Mouse (Mus musculus) forelimb bud, embryonic 11.5 days (tissue): ENCODE data around the gene Bbc3.
"Not testable (repeated sequence)": the region's sequence is repeated elsewhere in the genome, so short reads cannot be mapped to it uniquely, and the experiment has no call there.

ENCODE experiments used
- DNase-seq: peaks from one replicate; pipeline ENCODE4 v3.0.0-alpha.2; 2012; ENCODE audit warnings: low read depth, low spot score

Gene Bbc3

DNA sequence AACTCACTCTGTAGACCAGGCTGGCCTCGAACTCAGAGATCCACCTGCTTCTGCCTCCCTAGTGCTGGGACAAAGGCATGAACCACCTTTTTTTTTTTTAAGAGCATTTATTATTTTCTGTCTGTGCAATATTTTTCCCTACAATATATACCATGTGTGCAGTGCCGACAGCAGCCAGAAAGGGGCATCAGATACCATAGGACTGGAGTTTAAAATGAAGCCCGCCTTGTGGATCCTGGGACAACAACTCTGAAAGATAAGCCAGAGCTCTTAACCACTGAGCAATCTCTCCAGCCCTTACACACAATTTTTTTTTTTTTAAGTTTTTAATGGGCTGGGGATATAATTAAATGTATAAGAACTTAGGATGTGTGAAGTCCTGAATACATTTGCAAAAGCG, 13.8 kb upstream of the Bbc3 start:
- DNase-seq: no peak

DNA sequence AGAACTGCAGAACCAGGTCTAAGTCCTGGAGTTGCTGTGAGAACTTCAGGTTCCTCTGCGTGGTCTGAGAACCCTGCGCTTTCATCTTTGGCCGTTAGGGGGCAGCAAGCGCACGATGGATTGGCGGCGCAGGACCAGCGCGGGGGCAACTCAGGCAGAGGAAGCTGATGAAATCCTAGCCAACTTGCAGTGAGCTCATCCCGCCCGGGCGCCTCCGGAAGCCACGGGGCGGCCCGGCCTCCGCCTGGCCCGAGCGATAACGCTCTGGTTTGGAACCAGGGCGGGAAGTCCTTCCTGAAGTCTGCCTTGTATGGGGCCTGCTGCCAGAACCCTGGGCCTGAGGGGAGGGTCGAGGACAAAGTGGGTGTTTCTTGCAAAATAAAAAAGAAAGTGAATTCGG, 13.4 kb upstream of the Bbc3 start:
- DNase-seq: peak; percentile 94

DNA sequence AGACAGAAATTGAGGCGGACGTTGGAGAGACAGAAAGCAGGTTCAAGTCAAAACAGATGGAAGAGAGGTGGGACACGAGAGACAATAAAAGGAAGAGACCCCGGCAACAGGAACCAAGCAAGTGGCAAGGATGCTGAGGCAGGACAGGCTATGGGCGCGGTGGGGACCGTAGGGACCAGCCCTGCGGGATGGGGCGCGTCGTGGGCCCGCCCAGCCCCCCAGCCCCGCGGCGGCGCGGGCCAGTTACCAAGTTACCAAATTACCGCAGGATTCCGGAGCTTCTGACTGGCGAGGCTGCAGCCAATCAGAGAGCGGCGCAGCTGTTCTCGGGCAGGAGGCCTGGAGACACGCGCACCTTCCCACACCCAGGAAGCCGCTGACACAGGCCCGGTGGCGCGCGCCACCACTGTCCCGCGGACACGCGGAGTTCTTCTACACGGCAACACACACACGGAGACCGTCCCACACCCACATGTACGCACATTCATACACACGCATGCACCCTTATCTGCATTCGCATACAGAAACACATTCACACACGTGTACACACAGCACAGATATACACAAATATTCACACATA, 12.8 kb upstream of the Bbc3 start:
- peak; percentile 68 for DNase-seq

DNA sequence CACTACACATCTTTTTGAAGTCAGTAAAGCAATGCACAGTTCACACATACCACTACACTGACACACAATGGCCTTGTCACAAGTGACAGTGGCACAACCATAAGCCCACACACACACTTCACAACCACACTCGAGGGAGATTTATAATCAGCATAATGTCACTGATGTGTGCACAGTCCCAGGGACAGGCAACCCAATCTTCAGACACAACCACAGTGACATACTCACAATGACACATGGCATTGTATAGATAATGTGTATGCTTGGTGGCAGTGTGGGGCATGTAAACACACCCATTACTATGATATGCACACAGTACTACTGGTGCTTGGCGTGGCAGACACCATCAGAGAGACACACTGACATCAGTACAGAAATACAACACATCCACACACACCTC, 12.0 kb upstream of the Bbc3 start:
- no peak for DNase-seq

DNA sequence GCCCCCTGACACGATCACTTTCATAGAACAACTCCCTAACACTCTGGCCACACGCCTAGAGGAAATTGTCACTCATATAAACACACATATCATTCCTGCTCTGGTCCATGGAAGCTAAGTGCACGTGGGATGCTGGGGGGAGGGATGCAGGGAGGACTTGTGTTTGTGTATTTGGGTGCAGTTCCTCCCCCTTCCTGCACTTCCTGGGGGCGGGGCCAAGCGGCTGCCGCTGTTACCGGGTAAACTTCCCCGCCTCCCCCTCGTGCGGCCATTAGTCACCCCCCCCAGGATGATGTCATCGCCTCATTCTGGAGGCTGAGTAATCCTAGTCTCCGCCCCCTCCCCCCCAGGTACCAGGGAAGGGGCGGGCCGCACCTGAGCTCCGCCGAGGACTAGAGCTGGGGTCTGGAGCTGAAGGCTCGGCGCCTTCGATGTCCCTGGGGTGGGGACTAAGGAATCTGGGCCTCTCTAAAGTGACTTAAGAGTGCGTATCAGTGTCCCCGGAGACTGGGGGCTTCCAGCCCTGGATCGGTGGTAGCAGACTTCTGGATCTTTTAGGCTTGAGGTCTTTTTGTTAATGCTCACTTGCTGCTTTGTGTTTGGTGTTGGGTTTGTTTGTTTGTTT, 11.3 kb upstream of the Bbc3 start:
- DNase-seq: peak; percentile 79

DNA sequence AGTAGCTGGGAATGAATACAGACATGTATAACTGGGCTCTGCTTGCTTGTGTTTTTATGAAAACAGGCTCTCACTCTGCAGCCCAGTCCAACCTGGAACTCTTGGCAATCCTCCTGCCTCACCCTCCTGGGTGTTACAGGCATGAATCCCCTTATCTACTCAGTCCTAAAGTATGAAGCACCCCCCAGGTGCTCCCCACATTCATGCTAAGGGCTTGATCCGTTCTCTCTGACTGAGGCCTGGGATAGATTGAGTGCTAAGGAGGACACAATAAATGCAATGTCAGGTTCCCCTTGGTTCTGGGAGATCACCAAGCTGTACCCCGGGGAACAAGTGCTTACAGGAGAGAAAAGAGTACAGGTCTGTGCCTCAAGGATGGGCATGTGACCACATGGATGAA, 10.6 kb upstream of the Bbc3 start:
- DNase-seq: no peak

DNA sequence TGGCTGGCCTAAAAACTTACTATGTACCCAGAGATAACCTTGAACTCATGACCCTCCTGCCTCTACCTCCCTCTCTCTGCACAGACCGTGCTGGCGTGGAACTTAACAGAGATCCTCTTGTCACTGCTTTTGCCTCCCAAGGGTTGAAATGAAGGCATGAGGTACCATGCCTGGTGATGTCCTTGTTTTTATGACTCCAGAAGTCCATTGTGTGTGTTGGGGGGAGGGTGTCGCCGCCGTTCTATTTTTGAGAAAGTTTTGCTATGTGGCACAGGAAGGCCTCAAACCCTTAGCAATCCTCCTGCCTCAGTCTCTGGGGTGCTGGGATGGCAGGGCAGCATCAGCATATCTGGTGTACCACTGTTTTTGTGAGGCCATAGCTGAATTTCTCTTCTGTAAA, 9.3 kb upstream of the Bbc3 start:
- DNase-seq: no peak

DNA sequence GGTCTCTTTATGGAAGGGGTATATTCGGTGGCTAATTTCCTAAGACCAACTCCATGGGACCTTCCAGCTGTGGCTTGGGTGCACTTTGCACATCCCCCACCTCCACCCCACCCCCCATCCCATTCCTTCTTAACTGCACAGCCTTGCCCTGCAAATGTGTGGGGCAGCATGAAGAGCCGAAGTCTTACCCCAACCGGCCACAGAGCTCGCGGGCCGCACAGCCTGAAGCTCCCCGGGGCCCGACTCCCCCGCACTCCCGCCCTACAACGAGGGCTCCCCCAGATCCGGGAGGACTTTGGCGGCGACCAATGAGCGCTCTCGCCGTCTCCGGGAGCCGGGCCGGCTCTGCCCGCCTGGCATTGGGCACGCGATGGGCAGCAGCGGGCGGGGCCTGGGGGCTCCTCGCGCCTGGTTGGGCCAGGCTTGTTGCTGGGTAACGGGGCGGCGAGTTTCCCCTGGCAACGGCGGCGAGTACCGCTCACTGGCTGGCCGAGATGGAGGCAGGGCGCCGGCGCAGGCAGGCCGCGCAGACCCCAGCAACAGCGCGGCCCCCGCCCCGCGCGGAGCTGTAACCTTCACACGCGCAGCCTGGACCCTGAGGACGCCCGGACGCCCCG, 8.7 kb upstream of the Bbc3 start:
- peak; percentile 82 for DNase-seq

DNA sequence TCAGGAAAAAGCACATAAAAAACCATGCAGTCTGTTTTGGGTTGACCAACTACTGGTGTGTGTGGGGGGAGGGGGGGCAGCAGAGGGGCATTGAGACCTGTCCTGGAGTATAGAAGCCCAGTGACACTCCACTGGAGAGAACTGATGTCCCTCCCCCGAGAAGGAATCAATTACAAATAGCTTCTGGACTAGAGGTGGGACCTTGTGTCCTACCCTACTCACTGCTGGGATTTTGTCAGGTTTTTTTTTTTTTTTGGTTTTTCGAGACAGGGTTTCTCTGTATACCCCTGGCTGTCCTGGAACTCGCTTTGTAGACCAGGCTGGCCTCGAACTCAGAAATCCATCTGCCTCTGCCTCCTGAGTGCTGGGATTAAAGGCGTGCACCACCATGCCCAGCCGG, 1.1 kb upstream of the Bbc3 start:
- DNase-seq: not testable (repeated sequence)

DNA sequence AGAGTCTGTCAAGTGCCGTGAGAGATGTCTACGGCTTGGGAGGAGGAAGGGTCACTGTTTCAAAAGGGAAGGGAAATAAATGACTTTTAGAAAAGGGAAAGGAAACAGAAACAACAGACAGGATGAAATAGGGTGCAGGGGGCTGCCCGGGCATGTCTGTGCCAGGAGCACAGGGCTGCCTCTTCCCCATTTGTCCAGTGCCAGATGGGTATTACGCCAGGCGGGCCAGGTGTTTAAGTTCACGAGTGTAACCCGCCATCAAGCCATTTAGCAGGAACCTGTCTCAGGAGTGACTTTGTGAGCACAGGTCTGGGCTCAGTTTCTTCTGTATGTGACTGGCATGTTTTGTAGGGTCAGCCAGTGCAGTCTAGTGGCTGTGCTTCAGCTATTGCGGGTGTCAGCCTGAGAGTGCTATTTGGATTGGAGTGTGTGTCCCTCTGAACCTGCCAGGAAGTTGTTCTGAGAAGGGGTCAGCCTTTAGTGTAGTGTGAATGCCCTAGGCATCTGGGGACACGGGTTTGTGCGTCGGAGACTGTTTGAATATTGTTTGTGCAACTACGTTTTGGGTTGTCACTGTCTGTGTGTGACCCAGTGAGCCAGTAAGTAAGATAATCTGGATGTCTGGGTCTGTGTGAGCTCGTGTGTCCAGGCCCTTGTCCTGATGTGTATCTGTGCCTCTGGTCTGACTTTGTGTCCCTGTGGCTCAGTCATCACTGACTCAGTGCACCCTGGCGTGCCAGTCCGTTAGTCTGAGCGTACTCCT, 543 bp downstream of the Bbc3 start:
- DNase-seq: no peak

DNA sequence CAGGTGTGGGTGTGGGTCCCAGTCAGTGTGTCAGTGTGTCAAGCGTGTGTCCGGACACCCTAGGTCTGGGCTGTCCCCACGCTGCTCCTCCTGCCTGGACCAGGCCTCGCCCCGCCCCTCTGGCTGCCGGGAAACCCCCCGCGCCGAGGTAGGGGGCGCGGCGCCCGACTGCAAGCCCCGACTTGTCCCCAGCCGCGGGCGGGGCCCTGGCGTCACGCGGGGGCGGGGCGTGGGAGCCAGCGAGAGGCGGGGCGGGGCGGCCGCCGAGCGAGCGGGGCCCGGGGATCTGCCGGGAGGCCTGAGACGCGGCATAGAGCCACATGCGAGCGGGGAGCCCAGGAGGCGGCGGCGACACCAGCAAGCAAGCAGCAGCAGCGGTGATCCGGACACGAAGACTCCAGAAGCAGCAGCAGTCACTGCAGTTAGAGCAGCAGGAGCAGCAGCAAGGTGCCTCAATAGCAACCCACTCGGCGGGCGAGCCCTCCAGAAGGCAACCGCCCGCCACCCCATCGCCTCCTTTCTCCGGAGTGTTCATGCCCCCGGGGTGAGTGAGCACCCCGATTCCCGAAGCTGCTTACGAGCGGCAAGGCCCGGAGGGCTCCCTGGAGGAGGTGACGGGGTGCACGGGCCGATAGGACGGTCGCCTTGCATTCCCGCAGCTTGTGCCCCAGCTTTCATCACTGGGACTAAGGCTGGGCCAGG, 1.3 kb downstream of the Bbc3 start:
- DNase-seq: peak; percentile 58

DNA sequence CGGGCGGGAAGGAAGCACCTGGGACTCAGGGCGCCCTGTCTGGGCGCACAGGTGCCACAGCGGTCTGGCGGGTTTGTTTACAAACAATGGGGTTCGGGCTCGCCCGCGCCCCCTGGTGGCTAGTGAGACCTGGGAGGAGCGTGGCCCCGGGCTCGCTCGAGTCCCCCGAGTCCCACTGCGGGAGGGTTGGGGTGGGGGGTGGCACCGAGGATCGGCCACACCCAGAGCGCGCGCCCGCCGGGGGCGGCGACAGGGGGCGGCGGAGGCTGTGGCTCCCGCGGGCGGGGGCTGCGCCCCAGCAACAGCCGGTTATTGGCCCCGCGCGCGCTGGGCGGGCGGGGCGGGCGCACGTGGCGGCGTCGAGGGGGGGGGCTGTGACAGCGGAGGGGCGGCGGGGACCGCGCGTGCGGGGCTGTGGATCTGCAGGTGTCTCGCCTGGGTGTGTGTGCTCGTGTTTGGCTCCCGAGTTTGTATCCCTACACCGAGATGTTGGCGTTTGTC, 1.9 kb downstream of the Bbc3 start:
- peak; percentile 59 for DNase-seq

DNA sequence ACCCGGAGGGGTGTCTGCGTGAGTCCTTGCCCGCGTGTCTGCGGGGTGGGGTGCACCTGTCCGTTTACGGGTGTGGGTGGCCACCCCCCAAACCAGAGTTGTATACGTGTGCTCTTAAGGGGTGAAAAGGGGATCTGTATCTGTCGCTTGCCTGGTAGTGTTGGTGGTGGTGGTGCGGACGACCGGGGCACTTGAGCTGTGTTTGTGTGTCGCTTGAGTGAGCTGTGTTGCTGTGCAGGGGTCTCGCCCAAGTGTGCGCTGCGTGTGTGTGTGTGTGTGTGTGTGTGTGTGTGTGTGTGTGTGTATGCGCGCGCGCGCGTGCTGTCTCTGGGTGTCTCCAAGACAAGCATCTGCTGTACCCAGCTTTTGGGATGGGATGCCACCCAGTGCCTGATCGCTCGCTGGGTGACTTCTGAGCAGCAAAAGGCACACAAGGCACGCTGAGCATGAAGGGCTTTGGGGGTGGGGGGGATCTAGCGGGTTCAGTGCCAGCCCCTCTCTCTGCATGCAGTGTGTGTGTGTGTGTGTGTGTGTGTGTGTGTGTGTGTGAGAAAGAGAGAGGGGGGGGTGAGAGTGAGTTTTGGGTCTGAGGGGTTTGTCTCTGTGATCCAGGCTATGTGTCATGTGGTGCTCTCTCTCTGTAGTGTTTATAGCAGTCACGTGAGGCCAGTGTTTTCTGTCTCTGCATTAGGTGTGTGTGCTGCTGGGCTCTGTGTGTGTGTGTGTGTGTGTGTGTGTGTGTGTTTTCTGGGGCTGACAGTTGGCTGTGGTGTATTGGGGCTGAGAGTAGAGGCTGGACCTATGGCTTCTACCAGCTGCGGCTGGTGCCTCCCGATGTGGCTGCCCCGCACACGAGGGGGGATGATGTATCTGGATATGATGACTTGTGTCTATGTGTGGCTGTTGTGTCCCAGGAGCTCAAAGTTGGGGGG, 2.6 kb downstream of the Bbc3 start:
- no peak for DNase-seq

DNA sequence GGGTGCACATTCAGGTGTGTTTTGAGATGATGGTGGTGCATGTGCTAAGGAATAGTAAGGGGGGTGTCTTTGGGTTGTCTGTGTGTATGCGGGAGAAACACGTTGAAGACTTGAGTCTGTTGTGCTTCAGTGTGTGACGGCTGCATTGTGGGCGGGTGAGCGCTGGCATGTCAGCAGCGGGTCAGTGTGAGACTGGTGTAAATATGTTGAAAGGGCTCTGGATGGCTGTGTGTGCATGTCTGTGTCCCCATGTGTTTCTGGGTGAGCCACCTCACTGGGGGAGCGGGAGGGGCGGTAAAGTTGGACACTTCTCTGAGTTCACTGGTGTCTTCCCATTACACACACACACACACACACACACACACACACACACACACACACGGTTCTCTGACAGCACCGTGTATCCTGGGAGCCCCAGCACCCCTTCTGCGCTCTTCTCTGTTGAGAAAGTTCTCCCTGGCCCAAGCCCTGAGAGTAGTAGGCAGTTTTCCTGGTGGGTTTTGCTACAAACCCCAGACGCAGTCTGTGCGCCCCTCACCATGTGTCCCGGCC, 3.3 kb downstream of the Bbc3 start:
- no peak for DNase-seq

DNA sequence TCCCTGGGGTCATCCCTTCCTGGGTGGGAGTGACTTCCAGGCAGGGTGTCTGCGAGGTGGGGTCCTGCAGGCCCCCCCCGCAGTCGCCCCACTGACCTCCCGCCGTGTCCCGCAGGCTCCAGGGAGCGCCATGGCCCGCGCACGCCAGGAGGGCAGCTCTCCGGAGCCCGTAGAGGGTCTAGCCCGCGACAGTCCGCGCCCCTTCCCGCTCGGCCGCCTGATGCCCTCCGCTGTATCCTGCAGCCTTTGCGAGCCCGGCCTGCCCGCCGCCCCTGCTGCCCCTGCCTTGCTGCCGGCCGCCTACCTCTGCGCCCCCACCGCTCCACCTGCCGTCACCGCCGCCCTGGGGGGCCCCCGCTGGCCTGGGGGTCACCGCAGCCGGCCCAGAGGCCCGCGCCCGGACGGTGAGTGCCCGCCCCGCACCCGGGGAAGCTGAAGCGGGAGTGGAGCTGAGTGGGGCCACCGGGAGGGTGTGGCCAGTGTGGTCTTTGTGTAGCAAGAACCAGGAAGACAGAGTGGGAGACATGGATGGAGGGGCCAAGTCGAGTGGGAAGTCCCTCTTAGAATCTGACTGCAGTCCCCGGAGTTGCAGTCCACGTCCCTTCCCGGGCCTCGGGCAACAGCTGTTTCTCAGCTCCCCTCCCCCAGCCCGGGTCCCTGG, 3.9 kb downstream of the Bbc3 start:
- DNase-seq: no peak

DNA sequence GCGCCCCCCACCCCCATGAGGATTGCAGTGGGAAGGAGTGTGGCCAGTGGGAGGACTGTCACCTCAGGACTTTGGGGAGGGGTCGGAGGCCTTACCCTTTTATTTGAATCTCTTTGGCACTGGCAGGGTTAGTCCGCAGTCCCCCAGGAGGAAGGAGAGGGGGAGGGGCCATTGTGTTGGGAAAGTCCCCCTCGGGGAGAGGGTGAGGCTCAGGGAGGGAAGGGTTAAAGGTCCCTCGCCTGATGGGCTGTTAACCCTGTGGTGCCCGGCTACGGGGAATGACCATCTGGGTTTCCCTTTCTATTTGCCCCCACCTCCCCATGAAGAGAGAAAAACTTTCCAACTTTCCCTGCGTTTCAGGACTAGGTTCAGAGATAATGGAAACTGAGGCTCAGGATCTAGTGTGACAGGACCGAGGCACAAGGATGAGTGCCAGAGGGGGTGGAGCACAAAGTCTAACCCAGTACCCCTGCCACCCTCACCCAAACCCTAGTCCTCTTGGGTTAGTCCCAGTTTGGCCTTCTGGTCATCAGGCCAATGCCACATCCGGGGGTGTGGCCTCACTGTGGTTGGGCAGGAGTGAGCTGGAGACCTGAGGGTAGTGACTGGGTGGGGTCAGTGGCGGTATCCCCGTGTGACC, 4.6 kb downstream of the Bbc3 start:
- peak; percentile 81 for DNase-seq

DNA sequence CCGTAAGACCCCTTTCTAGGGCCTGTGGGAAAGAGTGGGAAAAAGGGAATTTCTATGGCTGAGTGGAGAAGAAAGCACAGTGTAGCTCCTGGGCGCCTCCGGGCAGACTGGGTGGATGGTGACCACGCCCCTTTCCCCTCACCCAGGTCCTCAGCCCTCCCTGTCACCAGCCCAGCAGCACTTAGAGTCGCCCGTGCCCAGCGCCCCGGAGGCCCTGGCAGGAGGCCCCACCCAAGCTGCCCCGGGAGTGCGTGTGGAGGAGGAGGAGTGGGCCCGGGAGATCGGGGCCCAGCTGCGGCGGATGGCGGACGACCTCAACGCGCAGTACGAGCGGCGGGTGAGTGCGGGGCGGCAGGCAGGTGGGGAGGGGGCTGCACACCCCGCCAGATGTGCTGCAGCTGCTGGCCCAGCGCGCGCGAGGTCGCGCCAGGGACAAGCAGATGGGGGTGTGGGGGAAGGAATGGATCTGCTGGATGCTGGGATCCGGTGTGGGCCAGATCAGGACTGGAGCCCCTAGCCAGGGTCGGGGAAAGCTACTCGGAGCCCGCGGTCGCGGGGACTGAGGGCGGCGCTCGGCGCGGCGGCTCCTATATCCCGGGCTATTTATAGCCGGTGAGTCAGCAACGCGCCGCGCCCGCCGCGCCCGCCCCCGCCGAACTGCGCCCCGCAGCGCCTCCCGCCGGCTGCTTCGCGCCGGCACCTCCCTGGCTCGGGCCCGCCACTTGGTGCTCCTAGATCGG, 5.5 kb downstream of the Bbc3 start:
- peak; percentile 82 for DNase-seq

DNA sequence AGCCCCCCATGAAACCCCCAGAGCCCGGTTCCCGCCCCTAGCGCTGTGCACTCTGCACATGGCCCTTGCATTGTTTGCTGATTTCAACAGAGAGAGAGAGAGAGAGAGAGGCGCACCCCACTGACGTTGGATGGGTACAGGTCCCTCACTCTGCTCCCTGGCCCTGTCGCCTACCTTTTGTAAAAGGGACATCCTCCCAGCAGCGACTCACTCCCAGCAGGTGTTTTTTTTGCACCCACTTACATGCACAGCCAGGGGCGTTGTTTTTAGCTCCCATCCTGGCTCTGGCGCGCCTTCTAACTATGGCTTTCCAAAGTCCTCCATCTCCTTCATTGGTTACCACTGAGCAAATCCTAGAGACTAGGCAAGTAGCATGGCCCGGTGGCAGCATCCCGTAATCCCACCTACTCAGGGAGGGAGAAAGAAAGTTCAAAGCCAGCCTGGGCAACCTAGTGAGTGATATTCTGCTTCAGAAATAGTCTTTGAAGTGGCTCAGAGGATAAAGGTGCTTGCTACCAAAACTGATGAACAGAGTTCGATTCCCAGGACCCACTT, 6.1 kb downstream of the Bbc3 start:
- DNase-seq: no peak
